Mouse (Mus musculus): ENCODE measurements around the gene Kdm6b.
A peak's percentile ranks its signal among the peaks of the same experiment; 100 is the strongest.

Gene Kdm6b

GRCm38 (mm10) chr11:69389531-69390399, 23.7 kb downstream of the Kdm6b start:
- no peak for DNase-seq (ENCODE audit: low read depth, low spot score)

- no peak for DNase-seq (ENCODE audit: low read depth, low spot score)
Measured at GRCm38 (mm10) chr11:69388680-69389079, 24.8 kb downstream of the Kdm6b start.

GRCm38 (mm10) chr11:69386758-69387157, 26.7 kb downstream of the Kdm6b start:
- no peak for DNase-seq (ENCODE audit: low read depth, low spot score)

GRCm38 (mm10) chr11:69384979-69385378, 28.5 kb downstream of the Kdm6b start:
- no peak for DNase-seq (ENCODE audit: low read depth, low spot score)

- no peak for DNase-seq (ENCODE audit: low read depth, low spot score)
Measured at GRCm38 (mm10) chr11:69382478-69383105, 30.9 kb downstream of the Kdm6b start.

GRCm38 (mm10) chr11:69381356-69381755, 32.1 kb downstream of the Kdm6b start:
- no peak for DNase-seq (ENCODE audit: low read depth, low spot score)

- DNase-seq (ENCODE audit: low read depth, low spot score), result no peak
Measured at GRCm38 (mm10) chr11:69379600-69379999, 33.9 kb downstream of the Kdm6b start.

- no peak for DNase-seq (ENCODE audit: low read depth, low spot score)
Measured at GRCm38 (mm10) chr11:69377766-69378165, 35.7 kb downstream of the Kdm6b start.

GRCm38 (mm10) chr11:69375646-69376045, 37.8 kb downstream of the Kdm6b start:
- no peak for DNase-seq (ENCODE audit: low read depth, low spot score)

- no peak for DNase-seq (ENCODE audit: low read depth, low spot score)
Measured at GRCm38 (mm10) chr11:69373223-69373965, 40.1 kb downstream of the Kdm6b start.

GRCm38 (mm10) chr11:69372780-69373170, 40.7 kb downstream of the Kdm6b start:
- peak; percentile 41 for DNase-seq (ENCODE audit: low read depth, low spot score)

- no peak for DNase-seq (ENCODE audit: low read depth, low spot score)
Measured at GRCm38 (mm10) chr11:69372056-69372779, 41.3 kb downstream of the Kdm6b start.

GRCm38 (mm10) chr11:69371601-69372000, 41.9 kb downstream of the Kdm6b start:
- DNase-seq (ENCODE audit: low read depth, low spot score), result no peak

- DNase-seq (ENCODE audit: low read depth, low spot score), result no peak
Measured at GRCm38 (mm10) chr11:69370817-69371215, 42.7 kb downstream of the Kdm6b start.

GRCm38 (mm10) chr11:69369990-69370816, 43.3 kb downstream of the Kdm6b start:
- no peak for DNase-seq (ENCODE audit: low read depth, low spot score)

GRCm38 (mm10) chr11:69369215-69369989, 44.1 kb downstream of the Kdm6b start, which contains the start of gene Chd3:
Chd3 (minus strand) TSS chr11:69369406.
- DNase-seq (ENCODE audit: low read depth, low spot score), result peak; percentile 51

GRCm38 (mm10) chr11:69368356-69369214, 44.9 kb downstream of the Kdm6b start:
- peak; percentile 57 for DNase-seq (ENCODE audit: low read depth, low spot score)

GRCm38 (mm10) chr11:69367616-69368355, 45.7 kb downstream of the Kdm6b start:
- peak; percentile 75 for DNase-seq (ENCODE audit: low read depth, low spot score)

Data from A20 (cell line).